Mouse (Mus musculus): ENCODE data around the gene Efl1. TPM values are rescaled to one million over a fixed set of nuclear protein-coding genes. Genes with fewer than 3 reads are reported as not detected.
"Not testable (repeated sequence)": the region's sequence is repeated elsewhere in the genome, so short reads cannot be mapped to it uniquely, and the experiment has no call there.

Efl1 gene
- polyA plus RNA-seq, 2 experiments from 2014 or later, result 41.5 to 57.0 TPM

- ATAC-seq, result no peak
Measured at GRCm38 (mm10) chr7:82764951-82765350, 116.5 kb downstream of the Efl1 start.

DNA sequence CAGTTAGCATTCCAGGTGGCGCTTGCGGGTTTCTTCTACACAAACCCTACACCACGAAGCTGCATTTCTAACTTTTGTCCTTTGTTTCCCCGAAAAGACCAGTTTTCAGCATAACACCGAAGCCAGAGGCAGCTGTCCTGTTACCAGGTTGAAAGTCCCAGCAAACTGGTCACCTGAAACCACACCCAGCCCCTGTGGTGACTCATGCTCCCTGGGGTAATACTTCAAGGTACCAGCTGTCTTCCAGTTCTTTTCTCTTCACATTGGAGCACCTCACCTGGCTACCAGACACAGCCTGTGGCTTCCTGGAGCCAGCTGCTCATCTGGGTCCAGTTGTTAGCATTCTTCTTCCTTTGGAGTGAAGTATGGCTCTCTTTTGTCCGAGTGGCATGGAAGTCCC, 118.2 kb downstream of the Efl1 start:
- no peak for ATAC-seq

- no peak for ATAC-seq
Measured at GRCm38 (mm10) chr7:82770207-82770606, 121.8 kb downstream of the Efl1 start.

GRCm38 (mm10) chr7:82770957-82771660, 122.7 kb downstream of the Efl1 start:
- not testable (repeated sequence) for ATAC-seq

DNA sequence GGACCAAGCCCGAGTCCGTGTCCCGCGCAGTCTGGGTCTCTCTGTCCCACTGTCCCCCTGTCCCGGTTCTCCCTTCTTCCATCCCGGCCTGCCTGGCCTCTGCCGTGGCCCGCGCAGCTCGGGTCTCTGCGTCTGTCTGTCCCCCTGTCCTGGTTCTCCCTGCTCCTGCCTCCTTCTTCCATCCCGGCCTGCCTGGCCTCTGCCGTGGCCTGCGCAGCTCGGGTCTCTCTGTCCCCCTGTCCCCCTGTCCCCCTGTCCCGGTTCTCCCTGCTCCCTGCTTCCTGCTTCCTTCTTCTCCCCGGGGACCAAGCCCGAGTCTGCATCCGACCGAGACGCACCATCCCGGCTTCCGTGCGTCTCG, 123.2 kb downstream of the Efl1 start:
- not testable (repeated sequence) for ATAC-seq

DNA sequence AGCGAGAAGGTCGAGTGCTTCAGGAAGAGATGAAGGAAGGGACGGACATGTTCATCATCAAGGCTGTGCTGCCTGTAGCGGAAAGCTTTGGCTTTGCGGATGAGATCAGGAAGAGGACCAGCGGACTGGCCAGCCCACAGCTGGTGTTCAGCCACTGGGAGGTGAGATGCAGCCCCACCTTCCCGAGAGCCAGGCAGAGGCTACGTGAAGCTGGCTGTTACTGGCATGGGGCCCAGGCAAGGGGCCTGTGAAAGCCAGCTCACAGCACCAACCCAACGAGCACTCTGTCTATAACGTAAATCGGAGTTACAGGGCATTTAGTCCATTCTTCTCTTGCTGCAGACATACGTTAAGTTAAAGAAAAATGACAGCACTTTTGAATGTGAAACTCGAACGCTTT, 124.1 kb downstream of the Efl1 start:
- no peak for ATAC-seq

DNA sequence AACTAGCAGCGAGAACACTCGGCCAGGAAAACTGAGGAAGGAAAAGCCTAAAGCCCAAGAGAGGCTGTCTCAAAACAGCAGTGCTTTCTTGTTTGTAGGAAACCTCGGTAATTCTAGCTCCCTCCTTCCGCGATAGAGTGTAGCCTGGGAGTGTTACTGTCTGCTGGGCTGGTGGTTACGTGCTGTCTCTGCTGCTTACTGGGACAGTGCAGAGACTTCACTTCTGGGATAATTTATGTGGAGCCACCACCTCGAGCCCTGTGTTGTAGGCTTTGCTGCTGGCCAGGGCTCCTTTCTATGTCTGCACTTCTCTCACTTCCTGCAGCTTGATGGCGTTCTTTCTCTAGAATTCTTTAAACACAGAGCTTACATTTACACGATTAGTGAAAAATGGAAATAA, 124.7 kb downstream of the Efl1 start:
- ATAC-seq, result peak; percentile 28

GRCm38 (mm10) chr7:82773884-82774283, 125.5 kb downstream of the Efl1 start:
- ATAC-seq, result peak; percentile 81

DNA sequence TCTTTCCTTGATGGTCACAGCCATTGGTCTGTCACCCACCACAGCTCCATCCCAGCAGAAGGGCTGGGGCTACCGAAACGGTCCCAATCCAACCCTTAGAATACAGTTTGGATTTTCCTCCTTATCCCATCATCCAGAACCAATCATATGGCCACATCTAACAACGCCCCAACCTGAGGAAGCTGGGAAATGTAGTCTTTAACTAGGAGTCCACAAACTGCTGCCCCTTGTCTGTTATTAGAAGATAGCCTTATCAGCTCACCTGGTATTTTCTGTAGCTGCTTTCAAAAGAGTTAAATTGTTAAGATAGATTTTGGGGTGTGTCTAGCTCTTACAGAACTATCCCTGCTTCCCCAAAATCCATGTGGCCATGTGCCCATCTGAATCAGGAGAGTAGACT, 126.7 kb downstream of the Efl1 start:
- no peak for ATAC-seq

DNA sequence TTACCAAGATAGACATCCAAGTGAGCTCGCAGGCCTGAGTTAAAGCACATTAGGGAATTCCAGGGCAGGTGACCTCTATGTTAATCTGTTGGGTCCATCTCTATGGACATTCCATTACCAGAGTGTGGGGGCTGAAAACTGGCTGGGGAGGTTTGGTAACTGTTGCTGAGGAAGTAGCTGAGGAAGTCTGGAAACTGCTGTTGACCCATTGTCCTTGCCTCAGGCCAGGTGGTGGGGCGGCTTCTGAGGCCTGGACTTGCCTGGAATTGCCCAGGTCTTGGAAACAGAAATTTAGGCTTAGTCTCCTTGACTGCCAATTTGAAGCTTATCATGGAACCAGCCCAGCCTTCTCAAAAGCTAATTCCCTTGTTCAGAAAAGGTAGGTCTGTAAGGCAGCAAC, 134.7 kb downstream of the Efl1 start:
- ATAC-seq, result no peak

DNA sequence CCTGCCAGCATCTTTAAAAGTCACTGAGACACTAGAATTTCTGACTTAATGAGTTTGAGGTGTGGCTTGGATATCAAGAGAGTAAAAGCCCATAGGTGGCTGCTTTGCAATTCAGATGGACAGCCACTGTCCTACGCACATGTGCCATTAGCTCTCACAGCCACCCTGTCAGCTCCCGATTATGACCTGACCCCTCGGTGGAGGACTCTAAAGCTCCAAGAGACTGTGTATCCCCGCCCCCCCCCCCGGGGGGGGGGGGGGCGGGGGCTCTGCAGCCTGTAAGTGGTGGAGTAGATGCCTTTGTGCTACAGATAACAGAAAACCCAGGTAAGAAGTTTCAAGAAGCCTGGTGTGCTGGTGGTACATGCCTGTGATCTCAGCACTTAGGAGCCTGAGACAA, 135.3 kb downstream of the Efl1 start:
- ATAC-seq, result no peak

DNA sequence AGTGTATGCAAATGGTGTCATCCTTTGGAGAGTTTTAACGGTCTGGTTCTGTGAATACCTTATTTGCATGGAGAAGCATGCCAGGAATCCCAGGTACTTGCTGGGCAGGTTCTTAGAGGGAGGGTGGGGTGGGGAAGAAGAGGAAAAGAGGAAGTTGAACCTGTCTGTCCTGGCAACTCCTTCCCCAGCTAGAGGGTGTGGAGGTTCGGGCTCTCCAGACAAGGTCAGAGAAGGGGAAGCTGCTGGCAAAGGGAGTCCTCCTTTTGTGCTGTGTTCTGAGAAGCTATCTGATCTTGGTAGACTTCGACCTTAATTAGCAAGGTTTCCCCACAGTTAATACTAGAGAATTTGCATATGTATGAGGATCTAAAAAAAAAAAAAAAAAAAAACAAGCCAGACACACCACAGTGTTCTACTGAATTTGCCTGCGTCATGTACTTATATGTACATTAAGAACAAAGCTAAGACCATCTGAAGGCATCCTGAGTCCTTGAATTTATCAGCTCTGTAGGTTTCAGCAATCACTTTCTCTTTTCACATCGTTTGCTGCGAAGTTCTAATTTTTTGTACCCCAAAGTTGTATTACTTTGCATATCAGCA, 137.0 kb downstream of the Efl1 start:
- ATAC-seq, result no peak

- ATAC-seq, result no peak
Measured at GRCm38 (mm10) chr7:82785970-82786647, 137.7 kb downstream of the Efl1 start.

DNA sequence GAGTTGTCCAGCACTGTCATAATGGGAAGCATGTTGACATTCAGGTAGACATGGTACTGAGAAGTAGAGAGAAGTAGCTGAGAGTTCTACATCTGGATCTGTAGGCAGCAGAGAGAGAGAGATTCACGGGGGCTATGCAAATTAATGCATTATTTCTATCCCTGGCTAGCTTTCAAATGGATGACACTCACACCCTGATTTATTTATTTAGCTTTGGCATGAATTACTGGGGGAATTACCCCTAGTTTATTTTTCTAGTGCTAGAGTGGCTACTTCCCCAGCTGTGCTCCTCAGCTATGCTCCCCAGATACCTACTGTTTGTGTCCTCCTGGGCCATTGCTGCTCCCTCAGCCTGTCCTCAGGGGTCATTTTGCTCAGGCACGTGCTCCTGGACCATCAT, 144.2 kb downstream of the Efl1 start:
- no peak for ATAC-seq

DNA sequence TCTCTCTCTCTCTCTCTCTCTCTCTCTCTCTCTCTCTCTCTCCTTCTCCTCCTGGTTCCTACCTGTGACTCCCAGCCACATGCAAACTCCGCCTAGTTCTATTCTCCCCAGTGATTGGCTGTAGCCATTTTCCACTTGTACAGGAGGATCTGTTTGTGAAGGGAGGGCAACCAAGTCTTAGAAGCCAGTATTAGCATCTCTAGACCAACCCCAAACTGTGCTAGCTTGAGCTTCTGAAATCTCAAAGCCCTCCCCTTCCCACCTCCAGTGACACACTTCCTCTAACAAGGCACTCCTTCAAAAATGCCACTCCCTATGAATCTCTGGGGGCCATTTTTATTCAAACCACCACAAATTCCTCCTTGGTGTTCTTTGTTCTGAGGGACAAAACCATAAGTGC, 144.7 kb downstream of the Efl1 start:
- ATAC-seq, result no peak

DNA sequence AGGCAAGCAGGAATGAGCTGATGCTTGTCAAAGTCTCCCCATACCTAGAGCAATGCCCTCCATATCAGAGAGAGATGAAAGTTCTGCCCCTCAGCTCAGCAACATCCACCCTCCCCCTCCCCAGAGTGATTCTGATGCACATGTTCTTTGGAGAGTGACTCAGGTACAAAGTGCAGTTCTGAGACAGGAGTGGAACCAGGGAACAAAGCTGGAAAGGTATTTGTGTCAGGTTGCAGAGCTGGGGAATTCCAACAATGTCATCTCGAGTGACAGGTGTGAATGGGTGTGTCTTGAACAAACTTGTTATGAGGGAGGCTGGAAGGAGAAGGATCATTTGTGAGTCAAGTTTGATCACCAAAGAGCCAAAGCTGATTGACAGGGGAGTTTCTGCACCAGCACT, 146.1 kb downstream of the Efl1 start:
- ATAC-seq, result no peak

DNA sequence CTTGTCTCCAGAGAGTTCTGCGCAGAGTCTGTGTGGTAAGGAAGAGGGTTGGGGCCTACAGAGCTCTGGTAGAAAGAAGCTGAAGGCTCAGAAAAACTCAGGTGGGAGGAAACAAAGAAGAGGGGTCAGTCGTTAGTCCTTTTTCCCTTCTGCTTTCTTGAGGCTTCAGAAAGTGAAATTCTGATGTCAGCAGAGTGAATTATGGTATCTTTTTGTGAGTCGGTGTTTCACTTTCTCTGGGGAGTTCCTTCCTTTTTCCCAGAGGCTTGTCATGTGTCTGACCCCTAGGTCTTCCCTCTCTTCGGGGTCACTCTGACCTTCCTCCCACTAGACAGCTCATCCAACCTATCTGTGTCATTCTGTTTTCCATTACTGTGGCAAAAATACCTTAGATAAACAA, 153.8 kb downstream of the Efl1 start:
- ATAC-seq, result no peak

GRCm38 (mm10) chr7:82808257-82808656, 159.8 kb downstream of the Efl1 start:
- ATAC-seq, result no peak

DNA sequence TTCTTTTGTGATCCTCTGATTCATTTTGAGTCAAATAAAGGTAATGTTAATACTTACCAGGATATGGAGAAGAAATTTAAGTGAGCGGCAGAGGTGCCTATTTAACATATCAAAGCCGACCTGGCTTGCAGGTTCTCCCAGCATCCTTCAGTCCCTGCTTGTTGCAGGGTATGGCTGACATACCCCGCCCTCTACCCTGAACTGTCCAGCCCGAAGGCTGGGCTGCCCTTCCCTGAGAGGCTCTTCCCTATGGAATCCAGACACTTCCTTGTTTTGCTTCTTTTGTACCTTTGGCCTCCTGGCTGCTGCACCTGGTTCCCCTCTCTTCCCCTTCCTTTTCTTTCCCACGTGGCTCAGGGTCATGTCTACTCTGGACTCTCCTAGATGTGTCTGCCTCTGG, 160.7 kb downstream of the Efl1 start:
- no peak for ATAC-seq

- ATAC-seq, result no peak
Measured at GRCm38 (mm10) chr7:82810799-82811139, 162.4 kb downstream of the Efl1 start.

DNA sequence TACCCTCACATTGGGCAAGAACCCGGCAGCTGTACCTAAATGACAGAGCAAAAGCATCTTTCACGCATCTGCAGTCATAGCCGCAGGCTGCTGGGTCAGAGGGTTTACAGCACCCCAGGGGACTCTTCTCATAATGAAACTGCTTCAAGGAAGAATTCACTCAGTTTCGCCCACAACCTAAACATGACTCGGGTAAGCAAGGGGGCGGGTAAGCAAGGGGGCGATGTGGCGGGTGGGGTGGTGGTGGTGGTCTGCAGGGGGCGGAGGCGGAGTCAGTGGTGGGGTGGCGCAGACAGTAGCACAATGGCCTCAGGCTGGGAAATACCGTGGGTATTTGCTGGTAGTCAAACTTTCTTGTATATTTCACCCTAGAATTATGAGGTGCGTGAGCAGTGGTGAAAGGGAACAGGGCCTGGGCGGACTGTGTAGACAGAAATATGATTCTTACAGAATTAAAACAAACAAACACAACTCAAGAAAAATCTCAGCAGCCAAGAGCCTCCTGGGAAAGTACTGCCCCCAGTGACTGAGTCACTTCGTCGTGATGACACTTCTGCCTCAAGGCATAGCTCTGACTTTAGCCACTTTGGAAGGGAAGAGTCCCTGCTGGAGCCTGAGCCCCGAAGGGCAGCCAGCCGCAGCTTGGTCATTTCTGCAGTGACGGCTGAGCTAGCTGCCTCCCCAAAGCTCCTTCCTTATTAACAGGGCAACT, 162.9 kb downstream of the Efl1 start:
- no peak for ATAC-seq

DNA sequence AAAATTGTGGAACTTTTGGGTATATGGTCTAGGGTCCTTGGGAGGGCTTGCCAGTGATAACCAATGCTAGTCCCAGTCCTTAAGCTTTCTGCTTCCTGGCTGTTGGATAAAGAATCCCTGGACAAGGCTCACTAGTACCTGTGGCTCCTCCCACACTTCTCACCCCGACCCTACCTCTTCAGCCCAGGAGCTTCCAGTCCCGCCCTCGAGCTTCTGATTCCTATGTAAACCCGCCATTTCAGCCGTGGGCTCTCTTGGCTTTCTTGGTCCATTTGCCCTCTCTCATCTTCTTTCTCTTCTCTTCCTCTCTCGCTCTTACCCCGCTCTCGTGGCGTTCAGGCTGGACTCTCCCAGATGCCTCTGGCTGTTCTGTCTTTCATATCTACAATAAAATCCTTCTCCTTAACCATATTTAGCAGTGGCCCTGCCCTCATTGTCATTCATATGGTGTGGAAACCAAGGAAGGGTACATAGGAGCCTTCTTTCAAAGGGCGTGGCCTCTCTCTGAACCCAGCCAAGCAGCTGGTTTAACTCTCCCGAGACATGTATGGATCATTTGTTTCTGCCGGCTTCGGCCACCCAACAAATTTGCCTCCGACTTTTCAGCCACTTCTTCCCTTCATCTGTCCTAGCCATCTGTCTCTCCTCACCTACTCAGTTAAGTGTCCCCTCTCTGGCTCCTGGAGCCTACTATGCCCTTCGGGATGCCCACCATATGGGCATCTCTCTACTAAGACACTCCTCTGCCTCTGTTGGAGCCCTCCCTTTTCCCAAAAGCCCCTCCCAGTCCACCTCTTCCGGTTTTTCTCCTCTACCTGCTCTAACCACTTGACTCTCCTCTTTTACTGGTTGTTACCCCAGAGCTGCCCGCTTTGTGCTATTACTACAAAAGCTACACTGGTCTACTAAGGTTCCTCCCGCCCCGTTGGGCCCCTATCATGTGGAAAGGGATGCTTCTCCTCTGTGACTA, 164.1 kb downstream of the Efl1 start:
- ATAC-seq, result no peak

DNA sequence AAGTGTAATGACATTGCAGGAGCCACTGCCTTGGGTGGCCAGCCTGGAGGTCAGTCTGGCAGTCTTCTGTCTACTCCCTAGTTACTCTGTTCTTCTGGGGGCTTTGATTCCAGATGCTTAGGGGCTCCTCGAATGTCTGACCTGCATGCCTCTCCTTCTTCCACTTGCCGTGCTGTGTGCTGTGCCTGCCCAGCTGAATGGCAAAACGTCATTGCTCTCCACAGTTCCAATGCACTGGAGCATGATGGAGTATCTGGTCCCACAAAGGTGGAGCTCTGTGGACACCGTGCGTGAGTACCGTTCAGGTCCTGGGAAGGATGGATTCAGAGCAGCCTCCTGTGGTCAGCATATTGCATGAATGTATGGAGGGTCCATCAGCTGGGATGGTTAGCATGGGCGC, 171.1 kb downstream of the Efl1 start:
- no peak for ATAC-seq
